Mouse (Mus musculus): ENCODE measurements around the gene Aunip.

Aunip gene

GRCm38 (mm10) chr4:134553631-134554030, 42.8 kb downstream of the Aunip start:
- DNase-seq (ENCODE audit: low spot score), result no peak

DNA sequence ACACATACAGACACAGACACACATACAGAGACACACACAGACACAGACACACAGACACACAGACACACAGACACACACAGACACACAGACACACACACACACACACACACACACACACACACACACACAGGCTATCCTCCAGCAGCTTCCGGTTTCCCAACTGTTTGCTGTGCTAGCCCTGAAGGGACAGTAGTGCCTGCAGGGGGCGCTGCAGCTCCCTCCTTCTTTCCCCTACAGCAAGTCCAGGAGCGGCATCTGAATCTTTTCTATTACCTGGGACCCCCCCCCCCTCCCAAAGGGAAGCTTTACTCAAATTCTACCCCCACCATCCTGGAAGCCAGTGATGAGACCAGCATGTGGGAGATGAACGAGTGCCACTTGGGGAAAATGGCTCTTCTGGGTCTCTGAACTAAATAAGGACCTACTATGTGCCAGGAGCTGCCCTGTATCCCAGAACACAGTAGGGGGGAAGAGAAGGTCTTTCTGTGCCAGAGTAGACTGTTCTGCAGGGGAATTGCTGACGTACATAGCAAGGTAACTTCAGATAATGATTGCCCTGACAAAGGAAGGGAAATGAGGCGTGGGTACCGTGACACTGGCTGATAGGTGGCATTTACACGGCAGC, 45.3 kb downstream of the Aunip start:
- DNase-seq (ENCODE audit: low spot score), result no peak

- no peak for DNase-seq (ENCODE audit: low spot score)
These were observed 46.9 kb downstream of the Aunip start for GRCm38 (mm10) chr4:134557626-134558249.

GRCm38 (mm10) chr4:134558570-134559113, 47.8 kb downstream of the Aunip start:
- DNase-seq (ENCODE audit: low spot score), result no peak

DNA sequence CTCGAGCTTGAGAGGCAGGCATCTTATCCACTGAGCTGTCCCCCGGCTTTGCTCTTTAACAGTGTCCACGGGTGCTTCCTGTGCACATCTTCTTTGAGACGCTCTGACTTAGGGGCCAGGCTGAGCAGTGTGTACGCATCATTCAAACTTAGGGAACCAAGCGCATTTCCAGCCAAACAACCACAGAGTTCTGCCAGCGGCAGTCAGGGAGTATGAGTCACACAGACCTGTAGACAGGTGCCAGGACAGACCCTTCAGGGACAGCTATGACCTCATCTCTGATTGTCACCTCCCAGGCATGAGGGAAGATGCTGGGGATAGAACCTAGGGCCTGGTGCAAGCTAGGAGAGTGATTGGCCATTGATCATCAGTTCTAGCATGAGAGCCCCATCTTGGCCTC, 48.4 kb downstream of the Aunip start:
- no peak for DNase-seq (ENCODE audit: low spot score)

- DNase-seq (ENCODE audit: low spot score), result no peak
These were observed 49.9 kb downstream of the Aunip start for GRCm38 (mm10) chr4:134560699-134561098.

DNA sequence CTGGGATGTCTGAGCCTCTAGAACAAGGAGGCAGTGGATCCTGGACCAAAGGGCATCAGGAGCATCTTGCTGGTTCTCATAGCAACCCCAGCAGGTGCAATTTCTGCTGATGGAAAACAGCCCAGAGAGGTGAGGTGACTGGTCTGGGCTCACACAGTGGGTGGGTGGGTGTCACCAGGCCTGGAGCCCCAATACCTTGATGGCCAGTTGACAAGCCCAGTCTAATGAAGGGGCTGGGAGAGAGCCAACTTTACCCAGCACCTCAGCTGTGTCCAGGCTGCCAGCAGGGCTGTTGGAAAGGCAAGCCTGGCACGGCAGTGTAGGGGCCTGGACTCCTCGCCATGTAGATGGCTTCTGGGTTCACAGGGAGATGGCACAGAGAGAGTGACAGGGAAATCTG, 51.2 kb downstream of the Aunip start:
- DNase-seq (ENCODE audit: low spot score), result no peak

GRCm38 (mm10) chr4:134563624-134564023, 52.8 kb downstream of the Aunip start:
- DNase-seq (ENCODE audit: low spot score), result no peak

- DNase-seq (ENCODE audit: low spot score), result no peak
These were observed 53.3 kb downstream of the Aunip start for GRCm38 (mm10) chr4:134564093-134564492.

- no peak for DNase-seq (ENCODE audit: low spot score)
These were observed 56.8 kb downstream of the Aunip start for GRCm38 (mm10) chr4:134567377-134568226.

DNA sequence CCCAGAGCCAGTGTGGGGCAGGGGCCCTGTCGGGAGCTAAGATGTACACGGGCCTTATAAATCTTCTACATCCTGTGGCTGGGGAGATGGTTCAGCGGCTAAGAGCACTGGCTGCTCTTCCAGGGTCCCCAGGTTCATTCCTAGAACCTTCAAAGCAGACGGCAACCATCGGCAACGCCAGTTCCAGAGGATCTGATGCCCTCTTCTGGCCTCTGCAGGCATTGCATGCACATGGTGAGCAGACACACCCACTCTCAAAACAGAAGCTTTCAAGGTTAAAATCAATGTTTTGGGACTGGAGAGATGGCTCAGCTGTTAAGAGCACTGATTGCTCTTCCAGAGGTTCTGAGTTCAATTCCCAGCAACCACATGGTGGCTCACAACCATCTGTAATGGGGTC, 58.4 kb downstream of the Aunip start:
- DNase-seq (ENCODE audit: low spot score), result no peak

GRCm38 (mm10) chr4:134569831-134570230, 59.0 kb downstream of the Aunip start:
- DNase-seq (ENCODE audit: low spot score), result no peak

DNA sequence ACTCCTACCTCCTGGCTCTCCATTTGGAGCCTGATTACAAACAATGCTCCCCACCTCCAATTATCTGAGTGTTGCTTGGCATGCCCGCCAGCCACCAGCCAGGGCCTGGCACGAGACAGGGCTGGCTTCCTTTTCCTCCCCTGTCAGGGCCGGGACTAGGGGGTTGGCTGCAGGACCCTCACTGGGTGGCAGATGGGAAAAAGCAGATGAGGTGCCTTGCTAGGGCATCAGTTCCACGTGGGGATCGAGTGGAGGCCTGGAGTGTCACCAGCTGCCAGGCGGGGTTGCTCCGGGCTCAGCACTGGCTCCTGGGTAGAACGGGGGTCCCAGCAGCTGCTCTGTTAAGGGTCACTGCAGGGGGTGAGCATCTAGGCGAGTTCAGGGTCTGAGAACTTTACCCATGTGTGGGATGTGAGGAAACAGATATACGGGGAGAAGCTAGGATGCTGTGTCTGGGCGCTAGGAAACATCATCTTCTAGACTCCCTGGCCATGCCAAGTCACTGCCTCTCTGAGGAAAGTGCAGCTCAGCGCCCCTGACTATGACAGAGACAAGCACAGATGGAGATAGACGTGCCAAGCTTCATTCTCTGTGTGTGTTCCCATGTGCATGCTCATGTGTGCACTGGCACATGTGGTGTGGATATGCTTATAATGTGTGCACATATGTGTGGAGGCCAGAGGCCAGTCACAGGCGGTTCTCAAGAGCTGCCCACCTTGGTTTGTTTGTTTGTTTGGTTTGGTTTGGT, 60.1 kb downstream of the Aunip start:
- DNase-seq (ENCODE audit: low spot score), result no peak

DNA sequence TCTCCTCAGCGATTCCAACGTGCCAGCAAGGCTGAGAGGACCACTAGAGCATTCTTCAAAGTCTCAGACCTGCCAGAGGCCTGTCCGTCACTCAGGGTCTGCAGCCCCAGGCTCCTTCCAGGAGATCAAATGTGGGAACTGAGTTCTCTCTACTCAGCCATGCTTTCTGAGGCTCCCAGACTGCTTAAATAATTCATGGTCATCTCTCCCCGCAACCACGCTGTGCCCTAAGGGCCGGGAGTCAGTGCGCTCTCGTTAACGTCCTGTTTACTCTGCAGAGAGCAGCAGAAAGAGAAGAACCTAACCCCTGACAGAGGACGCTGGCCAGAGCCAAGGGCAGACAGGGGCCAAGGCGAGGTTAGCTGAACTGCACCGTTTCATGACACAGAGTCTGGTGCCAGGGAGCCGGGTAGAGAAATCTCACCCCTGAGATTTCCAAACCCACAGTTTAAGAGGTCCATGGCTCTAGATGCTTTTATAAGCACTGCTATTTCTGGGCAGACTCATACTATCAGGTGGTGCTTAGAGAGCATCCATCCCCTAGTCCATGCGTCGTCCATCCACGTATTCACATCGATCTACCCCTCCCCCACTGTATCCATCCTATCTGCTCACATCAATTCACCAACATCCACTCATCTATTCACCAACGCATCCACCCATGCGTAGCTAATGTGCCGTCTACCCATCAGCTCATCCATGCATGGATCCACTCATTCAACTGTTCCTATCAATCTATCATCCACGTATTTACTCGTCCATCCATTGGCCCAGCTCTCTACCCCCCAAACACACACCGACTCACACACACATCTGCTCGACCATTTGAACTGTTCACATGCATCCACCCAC, 61.9 kb downstream of the Aunip start:
- no peak for DNase-seq (ENCODE audit: low spot score)

All from c-Kit-positive CD71-positive TER-119-positive erythroid progenitor cells, embryonic 14.5 days (primary cell).